Mouse (Mus musculus) gastrocnemius, postnatal 14 days (tissue): ENCODE measurements around the gene Trim3. TPM values are rescaled to one million over a fixed set of nuclear protein-coding genes. Genes with fewer than 3 reads are reported as not detected.

Experiments
- DNase-seq: peaks from one replicate; pipeline ENCODE4 v3.0.0; 2021; ENCODE audit warnings: mixed read lengths
- intact Hi-C: fragments of 180-260 bp; cut with DNase I; formaldehyde crosslinking; loops from one replicate; pipeline ENCODE4 v1.15.1; 2025; ENCODE audit warnings: low total_unique reads
- total RNA-seq, 2 experiments: library from RNA; stranded (reverse); gene quantifications; 2 replicates each; pipeline ENCODE4 v1.2.3; 2021

Trim3 gene
- total RNA-seq, 2 experiments from 2014 or later: 14.3 to 16.4 TPM

DNA sequence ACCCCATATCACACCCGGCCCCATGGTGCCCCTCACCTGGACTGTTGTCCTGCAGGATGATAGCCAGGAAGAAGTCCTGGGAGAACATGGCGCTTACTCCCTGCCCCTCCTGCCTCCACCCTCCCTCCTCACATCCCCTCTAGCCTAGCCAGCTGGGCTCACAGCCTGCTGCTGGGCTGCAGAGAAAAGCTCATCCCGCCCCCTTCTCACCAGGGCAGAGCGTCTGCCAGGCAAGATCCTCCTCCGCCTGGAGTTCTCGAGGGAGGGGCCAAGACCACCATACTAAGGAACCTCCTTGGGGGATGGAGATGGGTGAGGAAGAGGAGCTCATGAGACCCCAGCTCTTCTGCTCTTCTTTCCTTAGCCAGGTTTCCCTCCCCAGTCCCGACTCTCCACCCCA is 64.8 kb downstream of the Trim3 start:
- intact Hi-C loops: no loop called here
- no peak for DNase-seq

DNA sequence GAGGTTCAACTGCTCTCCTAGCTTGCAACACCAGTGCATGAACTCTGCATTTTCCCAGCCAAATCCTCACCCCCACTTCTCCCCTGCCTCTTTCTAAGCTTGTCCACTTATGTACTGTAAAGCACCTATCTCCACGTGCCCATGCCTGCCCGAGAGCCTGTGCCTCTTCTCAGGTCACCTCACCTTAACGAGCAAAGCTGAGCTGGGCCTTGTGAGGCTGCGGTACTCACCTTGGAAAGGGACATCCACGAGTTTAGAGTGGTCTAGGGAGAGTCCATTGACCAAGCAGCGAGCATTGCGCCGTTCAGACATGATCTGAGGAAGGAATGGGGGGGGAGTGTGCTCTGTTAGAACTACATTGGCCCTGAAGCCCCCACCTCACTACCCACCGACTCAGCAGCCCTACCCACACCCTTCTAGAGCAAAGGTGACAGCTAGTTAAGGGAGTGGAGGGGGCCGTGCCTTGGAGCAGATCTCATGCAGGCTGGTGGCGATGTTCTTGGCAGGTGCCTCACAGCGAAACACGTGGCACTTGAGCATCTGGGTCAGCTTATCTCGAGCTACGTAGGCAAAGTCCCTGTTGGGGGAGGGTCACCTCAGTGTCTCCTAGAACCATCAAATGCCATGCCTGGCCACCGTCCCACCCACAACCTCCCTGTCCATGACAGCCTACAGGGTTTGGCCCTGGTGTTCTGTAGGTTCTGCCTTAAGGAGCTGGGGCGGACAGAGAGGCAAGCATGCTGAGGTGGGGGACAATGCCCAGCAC is 68.1 kb downstream of the Trim3 start:
- no peak for DNase-seq
- intact Hi-C loops: no loop called here

- DNase-seq: no peak
- intact Hi-C loops: no loop called here
Observed at GRCm38 (mm10) chr7:105563367-105563766, 70.0 kb downstream of the Trim3 start.

GRCm38 (mm10) chr7:105562317-105562716 is 71.1 kb downstream of the Trim3 start:
- intact Hi-C loops: no loop called here
- no peak for DNase-seq

GRCm38 (mm10) chr7:105559016-105559415 is 74.4 kb downstream of the Trim3 start:
- DNase-seq: no peak
- intact Hi-C loops: no loop called here

GRCm38 (mm10) chr7:105557671-105558070 is 75.7 kb downstream of the Trim3 start:
- DNase-seq: no peak
- intact Hi-C loops: no loop called here

GRCm38 (mm10) chr7:105556406-105556805 is 77.0 kb downstream of the Trim3 start:
- DNase-seq: no peak
- intact Hi-C loops: no loop called here

GRCm38 (mm10) chr7:105555571-105555970 is 77.8 kb downstream of the Trim3 start:
- intact Hi-C loops: no loop called here

More at GRCm38 (mm10) chr7:105555571-105555970, 77.8 kb downstream of the Trim3 start:
- DNase-seq: no peak

Other genes with a start within 250 kb of the Trim3 start
- gene Fam160a2, start 233.5 kb downstream of the Trim3 start, total RNA-seq: 10 to 100 TPM in 1 of 2 experiments, 1 to 10 TPM in 1; 9.6 to 12.2 TPM
- gene Cnga4, start 229.0 kb downstream of the Trim3 start, total RNA-seq: not detected
- gene Cckbr, start 207.8 kb downstream of the Trim3 start, total RNA-seq: not detected
- 10 to 100 TPM; 27.7 to 33.5 TPM for gene Cavin3, start 151.3 kb downstream of the Trim3 start, total RNA-seq
- gene Smpd1, start 79.2 kb downstream of the Trim3 start, total RNA-seq: 10 to 100 TPM; 43.7 to 44.1 TPM
- 10 to 100 TPM in 1 of 2 experiments, 1 to 10 TPM in 1; 8.9 to 10.1 TPM for gene Apbb1, start 51.9 kb downstream of the Trim3 start, total RNA-seq
- gene Hpx, start 33.4 kb downstream of the Trim3 start, total RNA-seq: not detected
- gene Timm10b, start 6.5 kb upstream of the Trim3 start, total RNA-seq: 10 to 100 TPM; 70.3 to 72.0 TPM
- 10 to 100 TPM; 12.2 to 14.5 TPM for gene Arfip2, start 6.8 kb upstream of the Trim3 start, total RNA-seq
- gene Gm45799, start 7.0 kb upstream of the Trim3 start, total RNA-seq: 1 to 10 TPM; 1.1 to 2.4 TPM
- gene Dnhd1, start 17.3 kb upstream of the Trim3 start, total RNA-seq: under 1 TPM; 0.55 to 0.57 TPM
- gene Ilk, start 103.0 kb upstream of the Trim3 start, total RNA-seq: 10 to 100 TPM; 78.2 to 86.1 TPM
- 10 to 100 TPM in 1 of 2 experiments, 1 to 10 TPM in 1; 7.5 to 10.7 TPM for gene Rrp8, start 103.8 kb upstream of the Trim3 start, total RNA-seq
- 10 to 100 TPM; 75.4 to 76.3 TPM for gene Taf10, start 110.8 kb upstream of the Trim3 start, total RNA-seq
- gene Tpp1, start 118.7 kb upstream of the Trim3 start, total RNA-seq: 10 to 100 TPM; 30.7 to 35.0 TPM
- 10 to 100 TPM in 1 of 2 experiments, 1 to 10 TPM in 1; 9.2 to 14.2 TPM for gene Dchs1, start 154.1 kb upstream of the Trim3 start, total RNA-seq
- 100 to 1,000 TPM; 136 to 145 TPM for gene Mrpl17, start 177.5 kb upstream of the Trim3 start, total RNA-seq